Mouse (Mus musculus) hindbrain, embryonic 14.5 days (tissue): ENCODE data around the gene Mark3. TPM values are rescaled to one million over a fixed set of nuclear protein-coding genes. Genes with fewer than 3 reads are reported as not detected.

Experiments used
- ATAC-seq: fragments of 200-750 bp; cut with Nextera tagmentation; 2 replicates; pipeline ENCODE4 v1.8.0; 2017; ENCODE audit warnings: moderate number of reproducible peaks, mild to moderate bottlenecking, moderate TSS enrichment, moderate library complexity; ENCODE audit not compliant: low FRiP score
- DNase-seq: peaks from one replicate; pipeline ENCODE4 v3.0.0-alpha.2; 2015; ENCODE audit warnings: low spot score
- H3K27ac ChIP-seq: fragments of 300-500 bp; sonication (generic); 2 replicates; pipeline ENCODE4 v1.5.1; 2014; ENCODE audit warnings: mild to moderate bottlenecking, moderate library complexity
- H3K27me3 ChIP-seq: fragments of 300-500 bp; sonication (generic); 2 replicates; pipeline ENCODE4 v1.6.1; 2014; ENCODE audit warnings: mild to moderate bottlenecking, low read length, mixed read lengths; ENCODE audit not compliant: control insufficient read depth, insufficient read depth
- H3K36me3 ChIP-seq: fragments of 300-500 bp; sonication (generic); replicated peaks from 2 replicates; pipeline ENCODE4 v1.6.1; 2014; ENCODE audit not compliant: control insufficient read depth, insufficient read depth
- H3K4me1 ChIP-seq: fragments of 300-500 bp; sonication (generic); replicated peaks from 2 replicates; pipeline ENCODE4 v1.6.1; 2014; ENCODE audit warnings: antibody characterized with exemption, low read length, mixed read lengths; ENCODE audit not compliant: control insufficient read depth, insufficient read depth
- H3K4me2 ChIP-seq: fragments of 300-500 bp; sonication (generic); replicated peaks from 2 replicates; pipeline ENCODE4 v1.6.1; 2014; ENCODE audit warnings: mild to moderate bottlenecking, moderate library complexity
- H3K4me3 ChIP-seq: fragments of 300-500 bp; sonication (generic); replicated peaks from 2 replicates; pipeline ENCODE4 v1.5.1; 2014; ENCODE audit warnings: mild to moderate bottlenecking, low read length
- H3K9ac ChIP-seq: fragments of 300-500 bp; sonication (generic); 2 replicates; pipeline ENCODE4 v1.6.1; 2014
- H3K9me3 ChIP-seq: fragments of 300-500 bp; sonication (generic); 2 replicates; pipeline ENCODE4 v1.6.1; 2016; ENCODE audit warnings: low read length; ENCODE audit not compliant: control insufficient read depth
- WGBS: fragments of 180-500 bp; shearing (Covaris S2); extraction: QIAGEN DNeasy Blood & Tissue Kit; methylation state at CpG from one replicate; pipeline ENCODE4 v1.1.7; 2014; 5-methylcytosine and 5-hydroxymethylcytosine counted together
- polyA plus RNA-seq: library from polyadenylated mRNA; unstranded; fragments of >200 nt; fragmentation: Nextera tagmentation; extraction: Ambion mirVana; gene quantifications from 2 replicates; pipeline ENCODE4 v1.2.1, GENCODE M21; 2014

The Mark3 gene
- polyA plus RNA-seq, 1 experiment from 2014 or later = 76.4 TPM

- H3K4me1 ChIP-seq = peaks cover 45% of the 10 kb centered on the region
- peak overlapping the region; percentile 25; the same call in 1 of the 2 replicates for H3K9ac ChIP-seq
- no peak overlapping the region for H3K4me3 ChIP-seq
- peak overlapping the region; percentile 86 for H3K27ac ChIP-seq
- DNase-seq (no peak), ATAC-seq (peak; percentile 55)
- no peaks in the 10 kb centered on the region for H3K27me3 ChIP-seq
- no peaks in the 10 kb centered on the region for H3K36me3 ChIP-seq
- WGBS = 26% methylated on average over 13 of the region's 13 CpGs
- no peaks in the 10 kb centered on the region for H3K9me3 ChIP-seq
- peak overlapping the region; percentile 26 for H3K4me2 ChIP-seq
Measured at GRCm38 (mm10) chr12:111694880-111695804, 120.8 kb downstream of the Mark3 start.

DNA sequence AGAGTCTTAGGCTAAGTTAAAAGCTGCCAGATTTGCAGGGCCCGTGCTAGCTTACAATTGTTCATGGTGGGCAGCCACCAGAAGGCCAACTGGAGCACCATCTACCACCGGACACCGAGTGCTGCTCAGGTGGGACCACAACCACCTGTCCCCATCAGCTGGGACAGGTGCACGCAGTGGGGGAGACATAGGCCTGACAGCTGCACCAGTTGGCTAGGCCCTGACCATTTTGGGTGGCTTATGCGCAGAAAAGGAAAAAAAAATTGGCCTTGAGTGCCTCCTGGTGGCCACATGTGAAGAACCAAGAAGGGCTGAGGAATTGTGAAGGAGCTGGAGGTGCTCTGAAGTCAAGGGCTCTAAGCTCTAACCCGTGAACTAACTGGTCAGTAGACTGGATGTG lies 121.9 kb downstream of the Mark3 start:
- no peak overlapping the region for H3K4me3 ChIP-seq
- peaks cover 39% of the 10 kb centered on the region for H3K4me1 ChIP-seq
- no peak overlapping the region for H3K4me2 ChIP-seq
- H3K36me3 ChIP-seq = no peaks in the 10 kb centered on the region
- 17% methylated on average over 6 of the region's 6 CpGs for WGBS
- peak overlapping the region; percentile 86; the same call in 1 of the 2 replicates for H3K27ac ChIP-seq
- H3K27me3 ChIP-seq = no peaks in the 10 kb centered on the region
- ATAC-seq (no peak), DNase-seq (peak; percentile 84)
- no peaks in the 10 kb centered on the region for H3K9me3 ChIP-seq
- peak overlapping the region; percentile 34; the same call in 1 of the 2 replicates for H3K9ac ChIP-seq

DNA sequence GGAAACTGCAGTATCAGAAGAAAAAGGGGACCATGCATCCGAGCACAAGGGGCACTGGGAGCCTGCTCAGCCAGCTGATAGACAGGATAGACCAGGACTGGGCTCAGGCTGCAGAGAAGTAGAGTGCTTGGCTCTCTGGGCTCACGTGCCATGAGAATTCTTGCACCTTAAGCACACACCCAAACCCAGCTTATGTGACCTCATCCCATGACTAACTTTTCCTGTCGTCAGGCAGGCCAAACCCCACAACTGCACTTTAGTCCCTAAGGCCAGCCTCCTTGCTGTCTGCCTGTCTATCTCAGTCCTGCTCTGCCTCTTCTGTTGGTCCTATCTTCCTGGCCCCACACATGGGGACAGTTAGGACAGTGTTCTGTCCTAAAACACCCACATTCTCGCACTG lies 123.4 kb downstream of the Mark3 start:
- DNase-seq = no peak
- H3K27ac ChIP-seq = no peak overlapping the region
- no peak overlapping the region for H3K4me3 ChIP-seq
- H3K9me3 ChIP-seq = no peaks in the 10 kb centered on the region
- H3K27me3 ChIP-seq = no peaks in the 10 kb centered on the region
- no peak overlapping the region for H3K9ac ChIP-seq
- H3K36me3 ChIP-seq = no peaks in the 10 kb centered on the region
- peaks cover 33% of the 10 kb centered on the region for H3K4me1 ChIP-seq
- 85% methylated on average over 4 of the region's 4 CpGs for whole genome bisulfite sequencing
- no peak for ATAC-seq
- H3K4me2 ChIP-seq = no peak overlapping the region

DNA sequence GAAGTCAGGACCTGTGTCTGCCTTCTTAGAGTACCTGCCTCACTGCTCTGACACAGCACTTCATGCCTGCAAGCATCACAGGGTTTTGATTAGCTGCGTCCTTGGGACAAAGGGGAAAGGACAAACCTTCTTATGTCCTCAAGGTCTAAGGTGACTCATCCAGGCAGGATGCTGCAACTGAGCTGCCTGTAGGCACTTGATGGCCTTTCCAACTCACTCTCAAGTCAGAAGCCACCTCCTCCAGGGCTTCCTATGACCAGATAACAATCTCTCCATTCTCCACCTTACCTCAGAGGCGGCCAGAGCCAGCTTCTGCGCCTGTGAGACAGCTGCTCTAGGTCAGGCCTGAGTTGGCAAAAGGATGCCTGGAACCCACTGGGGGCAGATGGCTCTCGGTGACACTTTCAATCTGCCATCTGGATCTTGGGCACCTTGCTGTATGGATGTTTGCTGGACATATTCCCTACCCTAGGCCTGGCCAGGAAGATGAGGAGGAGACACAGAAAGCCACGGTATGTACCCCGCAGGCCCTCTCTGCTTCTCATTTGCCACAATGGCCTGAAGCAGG lies 124.1 kb downstream of the Mark3 start:
- Histone ChIP-seq H3K4me3 (no peak overlapping the region), H3K36me3 (no peaks in the 10 kb centered on the region), H3K27me3 (no peaks in the 10 kb centered on the region), H3K9me3 (no peaks in the 10 kb centered on the region), H3K9ac (peak overlapping the region; percentile 4; the same call in 1 of the 2 replicates), H3K4me1 (peaks cover 26% of the 10 kb centered on the region), H3K4me2 (no peak overlapping the region), H3K27ac (no peak overlapping the region)
- ATAC-seq = no peak
- DNase-seq = no peak
- 61% methylated on average over 6 of the region's 6 CpGs for WGBS

- WGBS = 89% methylated on average over 4 of the region's 4 CpGs
- ATAC-seq = no peak
- H3K27ac ChIP-seq = no peak overlapping the region
- no peaks in the 10 kb centered on the region for H3K9me3 ChIP-seq
- no peak for DNase-seq
- no peak overlapping the region for H3K4me3 ChIP-seq
- H3K27me3 ChIP-seq = no peaks in the 10 kb centered on the region
- H3K4me1 ChIP-seq = peaks cover 15% of the 10 kb centered on the region
- no peak overlapping the region for H3K9ac ChIP-seq
- no peak overlapping the region for H3K4me2 ChIP-seq
- no peaks in the 10 kb centered on the region for H3K36me3 ChIP-seq
Measured at GRCm38 (mm10) chr12:111699542-111699941, 125.2 kb downstream of the Mark3 start.

DNA sequence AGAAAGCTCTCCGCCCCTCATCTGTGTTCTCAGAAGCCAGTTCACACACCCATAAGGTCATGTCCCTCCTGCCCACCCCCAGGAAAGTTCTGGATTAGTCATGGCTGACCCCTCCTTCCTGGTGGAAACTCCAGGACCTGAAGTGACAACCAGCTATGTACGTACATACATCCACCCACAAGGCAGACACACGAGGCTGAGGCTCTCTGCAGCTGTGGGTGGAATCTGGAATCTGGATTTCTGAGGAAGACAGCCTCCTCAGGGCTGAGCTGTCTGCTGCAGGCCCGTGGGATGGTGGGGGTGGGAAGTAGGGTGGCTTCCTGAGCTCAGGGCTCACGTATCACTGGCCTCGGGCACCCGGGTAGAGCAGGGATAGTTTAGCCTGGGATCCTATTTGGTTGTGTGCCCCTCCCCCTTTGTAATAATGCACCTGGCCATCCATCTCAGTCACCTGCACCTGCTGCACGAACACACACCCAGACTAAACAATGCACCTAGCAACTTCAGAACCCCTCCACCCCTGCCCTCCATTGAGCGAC lies 126.7 kb downstream of the Mark3 start:
- no peak overlapping the region for H3K4me2 ChIP-seq
- 0 out of 2 replicates have a peak, but pooled peaks cover under 1% of the 10 kb centered on the region for H3K36me3 ChIP-seq
- H3K27me3 ChIP-seq = no peaks in the 10 kb centered on the region
- no peak overlapping the region for H3K9ac ChIP-seq
- no peak overlapping the region for H3K4me3 ChIP-seq
- peaks cover 3% of the 10 kb centered on the region; the same call in 1 of the 2 replicates for H3K4me1 ChIP-seq
- 76% methylated on average over 9 of the region's 9 CpGs for WGBS
- no peaks in the 10 kb centered on the region for H3K9me3 ChIP-seq
- DNase-seq (no peak), ATAC-seq (no peak)
- H3K27ac ChIP-seq = no peak overlapping the region

DNA sequence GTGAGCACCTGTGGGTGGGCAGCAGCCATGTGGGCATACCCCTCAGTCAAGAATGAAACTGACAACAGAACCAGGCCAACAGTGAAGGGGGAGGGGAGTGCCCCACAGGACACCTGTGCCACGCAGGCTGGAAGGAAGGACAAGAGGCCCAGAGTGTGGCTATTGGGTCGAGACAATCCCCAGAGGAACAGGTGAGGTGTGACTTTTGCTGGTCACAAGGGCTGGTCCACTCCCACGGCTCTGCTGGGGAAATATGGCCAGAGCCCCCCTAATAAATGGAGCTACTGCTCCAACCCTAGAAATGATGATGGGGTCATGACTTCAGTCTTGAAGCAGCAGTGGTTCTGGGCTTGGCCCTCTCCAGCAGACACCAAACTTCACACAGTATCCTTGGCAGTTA lies 129.0 kb downstream of the Mark3 start:
- Histone ChIP-seq H3K4me2 (no peak overlapping the region), H3K4me3 (no peak overlapping the region), H3K27me3 (no peaks in the 10 kb centered on the region), H3K27ac (no peak overlapping the region), H3K36me3 (peaks cover 15% of the 10 kb centered on the region; the same call in 1 of the 2 replicates), H3K4me1 (no peaks in the 10 kb centered on the region), H3K9ac (no peak overlapping the region), H3K9me3 (no peaks in the 10 kb centered on the region)
- 84% methylated on average over 3 of the region's 3 CpGs for WGBS
- DNase-seq = no peak
- no peak for ATAC-seq

- Histone ChIP-seq H3K9ac (no peak overlapping the region), H3K4me1 (no peaks in the 10 kb centered on the region), H3K27ac (peak overlapping the region; percentile 4; the same call in 1 of the 2 replicates), H3K4me2 (no peak overlapping the region), H3K27me3 (no peaks in the 10 kb centered on the region), H3K36me3 (peaks cover 28% of the 10 kb centered on the region), H3K9me3 (no peaks in the 10 kb centered on the region), H3K4me3 (no peak overlapping the region)
- 53% methylated on average over 9 of the region's 9 CpGs for WGBS
- ATAC-seq (no peak; the same call in 1 of the 2 replicates), DNase-seq (no peak)
Measured at GRCm38 (mm10) chr12:111704609-111705008, 130.3 kb downstream of the Mark3 start.
